Mouse (Mus musculus) bone marrow macrophage, adult 2 months (primary cell): ENCODE measurements around the gene Actn1. TPM values are rescaled to one million over a fixed set of nuclear protein-coding genes. Genes with fewer than 3 reads are reported as not detected.

Experiments used
- H3K27ac ChIP-seq: 2 replicates; pipeline ENCODE4 v1.5.1; 2012; ENCODE audit warnings: low read depth, low read length; ENCODE audit not compliant: insufficient read depth
- H3K4me1 ChIP-seq: 2 replicates; pipeline ENCODE4 v1.6.1; 2012; ENCODE audit warnings: low read length; ENCODE audit not compliant: control insufficient read depth, insufficient read depth
- H3K4me3 ChIP-seq: 2 replicates; pipeline ENCODE4 v1.5.1; 2012; ENCODE audit warnings: mild to moderate bottlenecking, low read length, moderate library complexity; ENCODE audit not compliant: insufficient read depth
- CTCF ChIP-seq: IDR thresholded peaks from 2 replicates; pipeline ENCODE4 v1.5.1; 2012; ENCODE audit warnings: low read depth, mild to moderate bottlenecking, low read length, moderate library complexity
- POLR2A ChIP-seq: IDR thresholded peaks from 2 replicates; pipeline ENCODE4 v1.6.1; 2012; ENCODE audit warnings: mild to moderate bottlenecking, low read depth, low read length, borderline replicate concordance
- polyA plus RNA-seq: library from polyadenylated mRNA; stranded (reverse); fragments of >200 nt; gene quantifications from 2 replicates; pipeline ENCODE4 v1.2.4, GENCODE M21; 2012; ENCODE audit not compliant: missing spikeins, insufficient read depth, insufficient read length

The Actn1 gene
- polyA plus RNA-seq, 1 experiment: 62.4 TPM

- Histone ChIP-seq H3K4me1 (peaks cover 41% of the 10 kb centered on the region), H3K27ac (no peak overlapping the region), H3K4me3 (no peak overlapping the region)
- no peak for TF ChIP-seq POLR2A
Measured at GRCm38 (mm10) chr12:80216258-80216881, 43.8 kb downstream of the Actn1 start.

- TF ChIP-seq CTCF (no peak), POLR2A (no peak)
- H3K27ac ChIP-seq: no peak overlapping the region
- peaks cover 55% of the 10 kb centered on the region for H3K4me1 ChIP-seq
- no peak overlapping the region for H3K4me3 ChIP-seq
Measured at GRCm38 (mm10) chr12:80213810-80214209, 46.4 kb downstream of the Actn1 start.

- Histone ChIP-seq H3K27ac (no peak overlapping the region), H3K4me3 (no peak overlapping the region), H3K4me1 (peaks cover 50% of the 10 kb centered on the region)
- TF ChIP-seq POLR2A (no peak), CTCF (no peak)
Measured at GRCm38 (mm10) chr12:80213263-80213662, 46.9 kb downstream of the Actn1 start.

GRCm38 (mm10) chr12:80210791-80211612 lies 49.2 kb downstream of the Actn1 start:
- H3K4me1 ChIP-seq: peaks cover 29% of the 10 kb centered on the region
- TF ChIP-seq CTCF (no peak), POLR2A (no peak)
- no peak overlapping the region for H3K4me3 ChIP-seq
- no peak overlapping the region for H3K27ac ChIP-seq

- TF ChIP-seq POLR2A (no peak), CTCF (no peak)
- peaks cover 26% of the 10 kb centered on the region for H3K4me1 ChIP-seq
- no peak overlapping the region for H3K4me3 ChIP-seq
- H3K27ac ChIP-seq: no peak overlapping the region
Measured at GRCm38 (mm10) chr12:80209914-80210313, 50.3 kb downstream of the Actn1 start.

GRCm38 (mm10) chr12:80208126-80208820 lies 51.9 kb downstream of the Actn1 start:
- Histone ChIP-seq H3K4me3 (no peak overlapping the region), H3K27ac (no peak overlapping the region), H3K4me1 (peaks cover 18% of the 10 kb centered on the region)
- no peak for TF ChIP-seq POLR2A
- no peak for TF ChIP-seq CTCF

- no peak for TF ChIP-seq POLR2A
- no peak for TF ChIP-seq CTCF
- Histone ChIP-seq H3K4me1 (0 out of 2 replicates have a peak, but pooled peaks cover 4% of the 10 kb centered on the region), H3K27ac (no peak overlapping the region), H3K4me3 (no peak overlapping the region)
Measured at GRCm38 (mm10) chr12:80203284-80203683, 56.9 kb downstream of the Actn1 start.

GRCm38 (mm10) chr12:80199738-80200137 lies 60.4 kb downstream of the Actn1 start:
- TF ChIP-seq CTCF (peak; percentile 33; the same call in 1 of the 2 replicates), POLR2A (no peak)
- 0 out of 2 replicates have a peak, but pooled peaks cover 4% of the 10 kb centered on the region for H3K4me1 ChIP-seq
- H3K27ac ChIP-seq: no peak overlapping the region
- no peak overlapping the region for H3K4me3 ChIP-seq

- no peak for TF ChIP-seq POLR2A
- peak; percentile 87 for TF ChIP-seq CTCF
- Histone ChIP-seq H3K4me3 (no peak overlapping the region), H3K4me1 (0 out of 2 replicates have a peak, but pooled peaks cover 4% of the 10 kb centered on the region), H3K27ac (no peak overlapping the region)
Measured at GRCm38 (mm10) chr12:80198487-80198886, 61.7 kb downstream of the Actn1 start.
